Mouse (Mus musculus): ENCODE data around the gene Drosha.

DNA sequence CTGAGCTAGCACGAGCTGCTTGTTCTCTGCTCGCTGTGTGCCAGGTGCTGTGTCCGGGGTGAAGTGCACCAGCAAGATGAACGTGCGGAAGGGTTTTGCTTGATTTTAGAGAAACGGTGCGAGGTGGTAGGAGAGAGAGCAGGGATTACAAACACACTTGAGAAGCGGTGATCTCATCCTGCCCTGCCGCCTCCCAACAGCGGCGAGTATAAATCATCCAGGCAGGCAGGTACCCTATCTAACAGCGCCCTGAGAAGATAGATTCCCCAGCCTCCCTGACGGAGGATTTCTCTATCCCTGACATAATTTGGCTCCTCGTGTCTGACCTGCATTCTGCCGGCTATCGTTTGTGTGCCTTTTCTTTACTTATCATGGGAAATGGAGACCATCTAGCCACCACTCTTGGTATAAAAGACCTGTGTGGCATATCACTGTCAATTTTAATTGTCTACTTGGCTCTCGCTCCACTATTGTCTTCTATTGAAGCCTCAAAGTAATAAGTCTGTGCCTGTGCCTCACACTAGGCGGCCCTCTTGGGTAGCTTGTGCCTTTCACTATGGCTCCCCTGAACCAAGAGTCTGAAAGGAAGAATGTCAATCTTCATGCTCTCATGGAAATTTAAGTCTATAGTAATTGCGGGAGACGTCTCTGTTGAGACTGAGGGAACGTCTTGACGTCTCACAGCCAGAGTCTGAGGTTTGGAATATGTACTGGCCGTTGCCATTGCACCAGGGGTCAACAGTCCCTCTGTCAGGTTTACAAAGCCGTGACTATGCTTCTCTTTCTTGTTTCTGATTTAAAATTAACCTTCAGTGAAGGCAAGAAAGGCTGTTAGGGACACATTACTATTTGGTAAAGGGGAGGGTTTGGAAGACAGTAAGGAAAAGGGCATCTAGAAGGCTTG, 95.6 kb downstream of the Drosha start:
- TF ChIP-seq POLR2A (IDR thresholded peaks at IDR 0.05; ENCODE audit: control insufficient read depth, low read depth, low read length): no peak
- no peak for TF ChIP-seq CTCF (IDR thresholded peaks at IDR 0.05; ENCODE audit: control insufficient read depth, insufficient read depth, insufficient replicate concordance, low read depth, low read length)

Measured in testis, adult 2 months (tissue).